Comparison of ENCODE assay signal across 10 mouse cellular contexts in genomic region chr3:127387016-127387517, GRCm38 (mm10).
DNase-seq lines count a peak whose midpoint lies in the region; ATAC-seq and TF ChIP-seq lines count a peak whose summit lies in the region.
"Had no signal": no experiment of that assay in that cellular context is flagged by ENCODE, and none has a peak within 500 bp of the region (broad histone marks: within the 10 kb centered on the region; RNA-seq: fewer than 3 reads in every experiment).

No protein-coding gene starts in this region.

- TF ChIP-seq CTCF in heart, adult 2 months (IDR thresholded peaks at IDR 0.05), result no peak

- TF ChIP-seq POLR2A in heart, adult 2 months (IDR thresholded peaks at IDR 0.05; ENCODE audit: insufficient read depth, low read depth, low read length), result no peak

- no peaks in the 10 kb centered on the region for H3K9me3 ChIP-seq in forebrain, embryonic 13.5 days (replicated peaks)
- H3K9me3 ChIP-seq in midbrain, embryonic 12.5 days, result no peaks in the 10 kb centered on the region
- H3K9me3 ChIP-seq: embryonic facial prominence, embryonic 12.5 days had no signal

- peak; percentile 93 for ATAC-seq in forebrain, embryonic 13.5 days
- ATAC-seq in midbrain, embryonic 12.5 days (ENCODE audit: low FRiP score, low read depth), result peak; percentile 78

- H3K36me3 ChIP-seq in forebrain, embryonic 13.5 days (ENCODE audit: poor library complexity, severe bottlenecking), result peaks cover 5% of the 10 kb centered on the region; the same call in 1 of the 2 replicates
- H3K36me3 ChIP-seq in midbrain, embryonic 12.5 days, result 0 out of 2 replicates have a peak, but pooled peaks cover 3% of the 10 kb centered on the region
- no peaks in the 10 kb centered on the region for H3K36me3 ChIP-seq in heart, adult 2 months (ENCODE audit: control insufficient read depth, insufficient read depth, low read length)
- H3K36me3 ChIP-seq: embryonic facial prominence, embryonic 12.5 days had no signal

- DNase-seq in Muller cell, postnatal 12 days (ENCODE audit: inconsistent ontology term), result peak; percentile 94
- DNase-seq in brain, embryonic 18.5 days (ENCODE audit: low read depth, low spot score), result peak; percentile 60
- DNase-seq in heart, adult 2 months, result no peak
- no peak for DNase-seq in thymus, postnatal 25 days
- no peak for DNase-seq in kidney, postnatal 10 days
- DNase-seq: gastrocnemius, postnatal 14 days had no signal

- peaks cover 15% of the 10 kb centered on the region; the same call in 1 of the 2 replicates for H3K4me1 ChIP-seq in forebrain, embryonic 13.5 days
- H3K4me1 ChIP-seq in midbrain, embryonic 12.5 days, result peaks cover 5% of the 10 kb centered on the region; the same call in 1 of the 2 replicates
- no peaks in the 10 kb centered on the region for H3K4me1 ChIP-seq in heart, adult 2 months (ENCODE audit: control insufficient read depth, insufficient read depth, low read length)
- H3K4me1 ChIP-seq: embryonic facial prominence, embryonic 12.5 days had no signal

- intact Hi-C loops in heart, adult 2 months (cut with DNase I), result no loop called here

- 14% methylated on average over 14 of the region's 14 CpGs for WGBS in forebrain, embryonic 13.5 days
- 31% methylated on average over 14 of the region's 14 CpGs for WGBS in midbrain, embryonic 12.5 days
- 88% methylated on average over 14 of the region's 14 CpGs for WGBS in heart, adult 2 months

- peaks cover 2% of the 10 kb centered on the region; the same call in 1 of the 2 replicates for H3K79me2 ChIP-seq in heart, adult 2 months (replicated peaks; ENCODE audit: control insufficient read depth, insufficient read depth, low read length)

- no peak for TF ChIP-seq EP300 in heart, adult 2 months (IDR thresholded peaks at IDR 0.05; ENCODE audit: insufficient read depth, low read depth, low read length)

- H3K9ac ChIP-seq in forebrain, embryonic 13.5 days, result no peak overlapping the region
- no peak overlapping the region for H3K9ac ChIP-seq in midbrain, embryonic 12.5 days (replicated peaks)
- H3K9ac ChIP-seq in heart, adult 2 months (ENCODE audit: low read depth, low read length), result no peak overlapping the region
- H3K9ac ChIP-seq: embryonic facial prominence, embryonic 12.5 days; liver, embryonic 14.5 days had no signal

- peak overlapping the region; percentile 22; the same call in 1 of the 2 replicates for H3K4me2 ChIP-seq in forebrain, embryonic 13.5 days
- H3K4me2 ChIP-seq in midbrain, embryonic 12.5 days (replicated peaks), result 0 out of 2 replicates have a peak overlapping the region, but pooled peaks have one; percentile 18
- H3K4me2 ChIP-seq: embryonic facial prominence, embryonic 12.5 days had no signal

- H3K27ac ChIP-seq in forebrain, embryonic 13.5 days, result peak overlapping the region; percentile 40
- H3K27ac ChIP-seq in midbrain, embryonic 12.5 days (replicated peaks), result no peak overlapping the region
- H3K27ac ChIP-seq in heart, adult 2 months, result no peak overlapping the region
- H3K27ac ChIP-seq: embryonic facial prominence, embryonic 12.5 days; liver, embryonic 14.5 days had no signal

- H3K4me3 ChIP-seq in forebrain, embryonic 13.5 days, result no peak overlapping the region
- no peak overlapping the region for H3K4me3 ChIP-seq in midbrain, embryonic 12.5 days
- no peak overlapping the region for H3K4me3 ChIP-seq in heart, adult 2 months
- H3K4me3 ChIP-seq: embryonic facial prominence, embryonic 12.5 days had no signal

- no peaks in the 10 kb centered on the region for H3K27me3 ChIP-seq in forebrain, embryonic 13.5 days
- no peaks in the 10 kb centered on the region; the same call in 1 of the 2 replicates for H3K27me3 ChIP-seq in midbrain, embryonic 12.5 days
- H3K27me3 ChIP-seq in heart, adult 2 months (ENCODE audit: control insufficient read depth, insufficient read depth, low read length), result no peaks in the 10 kb centered on the region
- H3K27me3 ChIP-seq: embryonic facial prominence, embryonic 12.5 days had no signal

Comparison
In these comparisons a context has a peak if more than half of its experiments do, and no peak if none do; other contexts are left out.
1. DNase-seq: peak in Muller cell, postnatal 12 days (single experiment) and brain, embryonic 18.5 days (single experiment); none in heart, adult 2 months (0 of 2), thymus, postnatal 25 days (single experiment) and kidney, postnatal 10 days (single experiment).